Mouse (Mus musculus): Measurements from ENCODE around the gene Olfr764-ps1. TPM values are rescaled to one million over a fixed set of nuclear protein-coding genes. Genes with fewer than 3 reads are reported as not detected.
A peak's percentile ranks its signal among the peaks of the same experiment; 100 is the strongest.
"Not testable (repeated sequence)": the region's sequence is repeated elsewhere in the genome, so short reads cannot be mapped to it uniquely, and the experiment has no call there.

Olfr764-ps1 gene
- polyA plus RNA-seq, 1 experiment from 2014 or later, result not detected

GRCm38 (mm10) chr10:128996523-128997040, 43.1 kb downstream of the Olfr764-ps1 start:
- WGBS, result 72% methylated on average over 4 of the region's 4 CpGs
- ATAC-seq (ENCODE audit: insufficient number of reproducible peaks, insufficient read depth, low FRiP score, low TSS enrichment, low read depth), result peak; percentile 43; the same call in 1 of the 2 replicates
- no peaks in the 10 kb centered on the region for H3K27me3 ChIP-seq
- no peaks in the 10 kb centered on the region for H3K36me3 ChIP-seq
- H3K9me3 ChIP-seq, result no peaks in the 10 kb centered on the region
- H3K4me2 ChIP-seq, result no peak overlapping the region
- H3K9ac ChIP-seq, result no peak overlapping the region
- H3K27ac ChIP-seq, result no peak overlapping the region
- H3K4me1 ChIP-seq, result no peaks in the 10 kb centered on the region
- H3K4me3 ChIP-seq, result no peak overlapping the region

DNA sequence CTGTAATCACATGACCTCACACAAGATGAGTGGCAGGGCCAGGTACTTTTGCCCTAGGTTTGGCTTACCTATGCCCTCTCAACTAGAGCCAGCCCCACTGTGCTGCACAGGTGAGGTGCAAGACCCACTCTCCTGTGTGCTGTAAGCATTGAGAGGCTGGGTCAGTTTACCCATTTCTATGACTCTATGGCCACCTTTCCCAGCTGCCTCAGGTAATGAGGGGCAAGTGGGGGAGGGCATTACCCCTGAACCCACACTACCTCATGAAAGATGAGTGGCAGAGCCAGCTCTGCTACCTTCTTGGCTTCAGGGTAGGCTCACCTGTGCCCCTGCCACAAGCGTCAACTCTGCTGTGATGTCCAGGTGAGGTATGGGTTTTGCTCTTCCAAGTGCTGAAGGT, 43.9 kb downstream of the Olfr764-ps1 start:
- Histone ChIP-seq H3K9ac (no peak overlapping the region), H3K27ac (no peak overlapping the region), H3K36me3 (no peaks in the 10 kb centered on the region), H3K4me3 (no peak overlapping the region), H3K4me1 (no peaks in the 10 kb centered on the region), H3K27me3 (no peaks in the 10 kb centered on the region), H3K4me2 (no peak overlapping the region), H3K9me3 (no peaks in the 10 kb centered on the region)
- 0 out of 2 replicates have a peak, but pooled peaks have one; percentile 15 for ATAC-seq (ENCODE audit: insufficient number of reproducible peaks, insufficient read depth, low FRiP score, low TSS enrichment, low read depth)
- WGBS, result 97% methylated on average over 1 of the region's 1 CpGs

GRCm38 (mm10) chr10:128990994-128991393, 48.7 kb downstream of the Olfr764-ps1 start:
- Histone ChIP-seq H3K27me3 (no peaks in the 10 kb centered on the region), H3K4me2 (no peak overlapping the region), H3K27ac (no peak overlapping the region), H3K4me1 (no peaks in the 10 kb centered on the region), H3K9ac (no peak overlapping the region), H3K4me3 (no peak overlapping the region), H3K9me3 (no peaks in the 10 kb centered on the region), H3K36me3 (no peaks in the 10 kb centered on the region)
- ATAC-seq (ENCODE audit: insufficient number of reproducible peaks, insufficient read depth, low FRiP score, low TSS enrichment, low read depth), result no peak

DNA sequence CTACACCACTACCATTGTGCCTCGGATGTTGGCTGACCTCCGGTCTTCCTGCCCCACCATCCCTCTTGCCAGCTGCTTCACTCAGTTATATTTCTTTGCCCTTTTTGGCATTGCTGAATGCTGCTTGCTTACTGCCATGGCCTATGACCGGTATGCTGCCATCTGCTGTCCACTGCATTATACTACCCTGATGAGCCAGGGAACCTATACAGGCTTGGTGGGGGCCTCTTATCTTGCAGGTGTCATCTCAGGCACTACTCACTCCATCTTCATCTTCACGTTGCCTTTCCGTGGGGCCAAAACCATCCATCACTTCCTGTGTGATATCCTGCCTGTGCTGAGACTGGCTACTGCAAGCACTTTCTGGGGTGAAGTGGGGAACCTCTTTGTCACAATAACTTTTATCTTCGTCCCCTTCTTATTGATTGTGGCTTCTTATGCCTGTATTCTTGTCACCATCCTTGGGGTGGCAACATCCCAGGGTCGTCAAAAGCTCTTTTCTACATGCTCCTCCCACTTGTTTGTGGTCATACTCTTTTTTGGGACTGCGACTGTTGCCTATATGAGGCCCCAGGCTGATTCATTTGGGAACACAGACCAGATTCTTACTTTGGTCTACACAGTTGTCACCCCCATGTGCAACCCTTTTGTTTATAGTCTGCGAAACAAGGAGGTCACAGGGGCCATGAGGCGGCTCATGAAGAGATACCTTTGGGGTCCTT, 49.4 kb downstream of the Olfr764-ps1 start:
- H3K9ac ChIP-seq; H3K27me3 ChIP-seq; H3K27ac ChIP-seq; H3K4me1 ChIP-seq; ATAC-seq (ENCODE audit: insufficient number of reproducible peaks, insufficient read depth, low FRiP score, low TSS enrichment, low read depth); H3K4me3 ChIP-seq; H3K4me2 ChIP-seq; H3K36me3 ChIP-seq; H3K9me3 ChIP-seq: not testable (repeated sequence)
- WGBS, result 63% methylated on average over 7 of the region's 10 CpGs

- H3K36me3 ChIP-seq; H3K4me1 ChIP-seq; H3K9ac ChIP-seq; H3K9me3 ChIP-seq; H3K4me2 ChIP-seq; H3K27ac ChIP-seq; ATAC-seq (ENCODE audit: insufficient number of reproducible peaks, insufficient read depth, low FRiP score, low TSS enrichment, low read depth); H3K27me3 ChIP-seq; H3K4me3 ChIP-seq: not testable (repeated sequence)
- 60% methylated on average over 1 of the region's 1 CpGs for WGBS
Measured at GRCm38 (mm10) chr10:128989131-128989530, 50.6 kb downstream of the Olfr764-ps1 start, which contains the start of gene Olfr9. Gene Olfr9 (plus strand): TSS chr10:128989431.

Other genes with a start within 250 kb of the Olfr764-ps1 start
- 0.80 and 1.0 TPM in 2 replicates for gene Mmp19, start 249.0 kb downstream of the Olfr764-ps1 start, polyA plus RNA-seq (2015; fragmentation: Nextera tagmentation; extraction: Ambion mirVana)
- 58.8 and 60.4 TPM in 2 replicates for gene Dnajc14, start 235.8 kb downstream of the Olfr764-ps1 start, polyA plus RNA-seq (2015; fragmentation: Nextera tagmentation; extraction: Ambion mirVana)
- 25.5 and 26.0 TPM in 2 replicates for gene Tmem198b, start 235.5 kb downstream of the Olfr764-ps1 start, polyA plus RNA-seq (2015; fragmentation: Nextera tagmentation; extraction: Ambion mirVana)
- gene Sarnp, start 222.6 kb downstream of the Olfr764-ps1 start, polyA plus RNA-seq (2015; fragmentation: Nextera tagmentation; extraction: Ambion mirVana), result 252 and 265 TPM in 2 replicates
- gene Ormdl2, start 218.3 kb downstream of the Olfr764-ps1 start, polyA plus RNA-seq (2015; fragmentation: Nextera tagmentation; extraction: Ambion mirVana), result 35.2 and 41.2 TPM in 2 replicates
- gene Gdf11, start 148.2 kb downstream of the Olfr764-ps1 start, polyA plus RNA-seq (2015; fragmentation: Nextera tagmentation; extraction: Ambion mirVana), result 7.0 and 8.3 TPM in 2 replicates
- gene Cd63, start 138.9 kb downstream of the Olfr764-ps1 start, polyA plus RNA-seq (2015; fragmentation: Nextera tagmentation; extraction: Ambion mirVana), result 663 and 674 TPM in 2 replicates
- gene Rdh5, start 117.0 kb downstream of the Olfr764-ps1 start, polyA plus RNA-seq (2015; fragmentation: Nextera tagmentation; extraction: Ambion mirVana), result 12.7 and 16.4 TPM in 2 replicates
- gene Bloc1s1, start 115.9 kb downstream of the Olfr764-ps1 start, polyA plus RNA-seq (2015; fragmentation: Nextera tagmentation; extraction: Ambion mirVana), result 206 and 216 TPM in 2 replicates
- 1.2 and 2.0 TPM in 2 replicates for gene Itga7, start 106.1 kb downstream of the Olfr764-ps1 start, polyA plus RNA-seq (2015; fragmentation: Nextera tagmentation; extraction: Ambion mirVana)
- 0.22 TPM in 1 of 2 replicates, not detected in the other for gene Mettl7b, start 78.9 kb downstream of the Olfr764-ps1 start, polyA plus RNA-seq (2015; fragmentation: Nextera tagmentation; extraction: Ambion mirVana)
- gene Olfr9, start 50.5 kb downstream of the Olfr764-ps1 start, polyA plus RNA-seq (2015; fragmentation: Nextera tagmentation; extraction: Ambion mirVana), result not detected in 2 replicates
- gene Olfr763, start 29.1 kb downstream of the Olfr764-ps1 start, polyA plus RNA-seq (2015; fragmentation: Nextera tagmentation; extraction: Ambion mirVana), result not detected in 2 replicates
- gene Olfr765, start 10.1 kb upstream of the Olfr764-ps1 start, polyA plus RNA-seq (2015; fragmentation: Nextera tagmentation; extraction: Ambion mirVana), result not detected in 2 replicates
- gene Olfr766-ps1, start 29.1 kb upstream of the Olfr764-ps1 start, polyA plus RNA-seq (2015; fragmentation: Nextera tagmentation; extraction: Ambion mirVana), result not detected in 2 replicates
- gene Olfr767, start 43.0 kb upstream of the Olfr764-ps1 start, polyA plus RNA-seq (2015; fragmentation: Nextera tagmentation; extraction: Ambion mirVana), result not detected in 2 replicates
- not detected in 2 replicates for gene Olfr768, start 59.5 kb upstream of the Olfr764-ps1 start, polyA plus RNA-seq (2015; fragmentation: Nextera tagmentation; extraction: Ambion mirVana)
- not detected in 2 replicates for gene Olfr769, start 78.0 kb upstream of the Olfr764-ps1 start, polyA plus RNA-seq (2015; fragmentation: Nextera tagmentation; extraction: Ambion mirVana)
- not detected in 2 replicates for gene Olfr770, start 99.1 kb upstream of the Olfr764-ps1 start, polyA plus RNA-seq (2015; fragmentation: Nextera tagmentation; extraction: Ambion mirVana)
- gene Olfr771, start 124.9 kb upstream of the Olfr764-ps1 start, polyA plus RNA-seq (2015; fragmentation: Nextera tagmentation; extraction: Ambion mirVana), result not detected in 2 replicates
- gene Olfr772, start 138.0 kb upstream of the Olfr764-ps1 start, polyA plus RNA-seq (2015; fragmentation: Nextera tagmentation; extraction: Ambion mirVana), result not detected in 2 replicates
- not detected in 2 replicates for gene Olfr773, start 147.5 kb upstream of the Olfr764-ps1 start, polyA plus RNA-seq (2015; fragmentation: Nextera tagmentation; extraction: Ambion mirVana)
- not detected in 2 replicates for gene Olfr774, start 196.3 kb upstream of the Olfr764-ps1 start, polyA plus RNA-seq (2015; fragmentation: Nextera tagmentation; extraction: Ambion mirVana)
- gene Olfr775, start 208.5 kb upstream of the Olfr764-ps1 start, polyA plus RNA-seq (2015; fragmentation: Nextera tagmentation; extraction: Ambion mirVana), result not detected in 2 replicates
- gene Olfr776, start 219.2 kb upstream of the Olfr764-ps1 start, polyA plus RNA-seq (2015; fragmentation: Nextera tagmentation; extraction: Ambion mirVana), result not detected in 2 replicates
- gene Olfr777, start 231.6 kb upstream of the Olfr764-ps1 start, polyA plus RNA-seq (2015; fragmentation: Nextera tagmentation; extraction: Ambion mirVana), result not detected in 2 replicates

All from embryonic facial prominence, embryonic 13.5 days (tissue).